Mouse (Mus musculus) testis, adult 10 weeks (tissue): ENCODE measurements around the gene Otc. TPM values are rescaled to one million over a fixed set of nuclear protein-coding genes. Genes with fewer than 3 reads are reported as not detected.

Experiments used
- polyA plus RNA-seq: library from polyadenylated mRNA; stranded (reverse); fragments of 350-450 nt; fragmentation: Illumina TruSeq; extraction: RNeasy Lipid Tissue Mini Kit (QIAGEN cat#74804); gene quantifications from one replicate; pipeline ENCODE4 v1.2.3, GENCODE M21; 2014; ENCODE audit warnings: low read depth, low replicate concordance

The Otc gene
- 0.17 TPM for polyA plus RNA-seq

GRCm38 (mm10) chrX:10251852-10252504 lies at the start of gene Otc:
Gene Otc, plus strand, starts transcription at chrX:10252305.

DNA sequence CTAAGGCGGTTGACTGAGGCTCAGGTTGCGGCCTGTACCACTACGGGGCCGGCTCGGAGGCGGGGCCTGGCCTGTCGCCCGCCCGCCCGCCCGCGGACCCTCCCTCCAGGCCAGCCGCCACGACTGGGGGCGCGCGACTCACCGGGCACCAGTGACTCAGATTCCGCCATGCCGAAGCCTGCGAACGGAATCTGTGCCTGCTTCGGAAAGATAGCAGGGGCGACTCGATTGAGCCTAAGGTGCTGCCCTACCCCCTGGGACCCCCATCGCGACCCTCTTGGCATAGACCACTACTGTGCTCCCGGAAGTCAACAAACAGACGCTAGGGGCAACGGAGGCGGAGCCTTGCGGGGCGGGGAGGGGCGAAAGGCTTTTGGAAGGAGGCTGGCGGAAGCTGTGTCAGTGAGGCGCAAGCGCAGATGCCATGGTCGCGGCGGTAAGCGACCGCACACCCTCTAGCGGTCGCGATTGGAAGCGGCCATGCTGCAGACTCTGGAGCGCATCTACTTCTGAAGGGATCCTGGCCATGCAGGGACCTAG lies 35.6 kb upstream of the Otc start, which contains the start of gene Rpgr:
Gene Rpgr, minus strand, starts transcription at position 511 of the 540 bp plus-strand sequence.

Other genes with a start within 250 kb of the Otc start
- 0.08 TPM for gene Srpx, start 134.6 kb upstream of the Otc start, polyA plus RNA-seq
- 77.6 TPM for gene Rpgr, start 35.4 kb upstream of the Otc start, polyA plus RNA-seq
- 2.7 TPM for gene Tspan7, start 232.9 kb downstream of the Otc start, polyA plus RNA-seq